Mouse (Mus musculus) cerebellum, adult 2 months (tissue): Measurements from ENCODE around the gene Bpifa1.

ENCODE experiments used
- CTCF ChIP-seq: fragments of 200-500 bp; IDR thresholded peaks from 2 replicates; pipeline ENCODE4 v1.5.1; 2011; ENCODE audit warnings: low read depth, mild to moderate bottlenecking, control low read depth, low read length, moderate library complexity, borderline replicate concordance; ENCODE audit not compliant: insufficient read depth
- POLR2A ChIP-seq: fragments of 200-500 bp; IDR thresholded peaks from 2 replicates; pipeline ENCODE4 v1.6.1; 2011; ENCODE audit warnings: low read length, control low read depth, borderline replicate concordance; ENCODE audit not compliant: insufficient read depth

- TF ChIP-seq CTCF (no peak), POLR2A (no peak)
Measured at GRCm38 (mm10) chr2:154193071-154193470, 50.4 kb downstream of the Bpifa1 start.
